Mouse (Mus musculus) neutrophil, adult 59 days (primary cell): ENCODE data around the gene Myh3. TPM values are rescaled to one million over a fixed set of nuclear protein-coding genes. Genes with fewer than 3 reads are reported as not detected.

Experiments used
- total RNA-seq, 2 experiments: library from RNA; stranded (reverse); gene quantifications; 1 replicate in 1 of 2; 2 replicates in 1 of 2; pipeline ENCODE4 v1.2.4; 2023

Myh3 gene
- total RNA-seq = not detected

DNA sequence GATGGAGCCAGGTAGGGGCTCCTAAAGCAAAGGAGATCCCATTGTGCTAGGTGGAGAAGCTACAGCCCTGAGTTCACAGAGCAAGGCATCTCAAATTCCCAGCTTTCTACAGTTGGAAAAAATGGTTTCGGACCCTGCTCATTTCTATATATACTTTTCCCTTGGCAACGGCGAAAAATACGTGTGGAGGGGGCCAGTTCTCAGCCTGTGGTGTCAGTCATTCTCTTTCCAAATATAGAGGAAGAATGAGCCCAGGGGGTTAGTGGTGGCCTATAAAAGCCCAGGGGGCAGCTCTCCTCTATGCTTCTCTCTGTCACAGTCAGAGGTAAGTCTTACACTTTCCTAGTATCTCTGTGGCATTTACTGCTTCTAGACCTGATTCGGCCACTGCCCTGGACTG is at the start of gene Myh3:
Gene Myh3, plus strand, starts transcription at position 301 of the 400 bp plus-strand sequence.

GRCm38 (mm10) chr11:67052321-67052952 is 25.7 kb upstream of the Myh3 start, which contains the start of the genes Adprm and Sco1:
TSS of gene Adprm (minus strand) at chr11:67052594.
TSS of gene Sco1 (plus strand) at chr11:67052670.

Other genes with a start within 250 kb of the Myh3 start
- gene Pirt, start 166.3 kb upstream of the Myh3 start, total RNA-seq = not detected
- not detected for gene Tmem238l, start 121.7 kb upstream of the Myh3 start, total RNA-seq
- 1 to 10 TPM; 2.2 TPM for gene Tmem220, start 53.1 kb upstream of the Myh3 start, total RNA-seq
- 10 to 100 TPM; 22.3 to 27.4 TPM for gene Adprm, start 25.7 kb upstream of the Myh3 start, total RNA-seq
- 1 to 10 TPM; 5.0 to 6.3 TPM for gene Sco1, start 25.6 kb upstream of the Myh3 start, total RNA-seq
- gene Myh2, start 92.7 kb downstream of the Myh3 start, total RNA-seq = not detected
- gene Myh1, start 121.8 kb downstream of the Myh3 start, total RNA-seq = not detected
- not detected for gene Myh4, start 159.7 kb downstream of the Myh3 start, total RNA-seq
- gene Myh8, start 198.8 kb downstream of the Myh3 start, total RNA-seq = not detected
- gene Myh13, start 243.4 kb downstream of the Myh3 start, total RNA-seq = not detected